Mouse (Mus musculus): ENCODE measurements around the gene Vstm4.

GRCm38 (mm10) chr14:32934064-32934463 lies 77.5 kb downstream of the Vstm4 start:
- no peak for TF ChIP-seq CTCF (IDR thresholded peaks at IDR 0.05; ENCODE audit: low read depth)
- no peak for TF ChIP-seq EP300 (optimal IDR thresholded peaks at IDR 0.05)

Data from stomach, postnatal 0 days (tissue).